Comparison of ENCODE assay signal across 26 mouse cellular contexts in the genomic region with DNA sequence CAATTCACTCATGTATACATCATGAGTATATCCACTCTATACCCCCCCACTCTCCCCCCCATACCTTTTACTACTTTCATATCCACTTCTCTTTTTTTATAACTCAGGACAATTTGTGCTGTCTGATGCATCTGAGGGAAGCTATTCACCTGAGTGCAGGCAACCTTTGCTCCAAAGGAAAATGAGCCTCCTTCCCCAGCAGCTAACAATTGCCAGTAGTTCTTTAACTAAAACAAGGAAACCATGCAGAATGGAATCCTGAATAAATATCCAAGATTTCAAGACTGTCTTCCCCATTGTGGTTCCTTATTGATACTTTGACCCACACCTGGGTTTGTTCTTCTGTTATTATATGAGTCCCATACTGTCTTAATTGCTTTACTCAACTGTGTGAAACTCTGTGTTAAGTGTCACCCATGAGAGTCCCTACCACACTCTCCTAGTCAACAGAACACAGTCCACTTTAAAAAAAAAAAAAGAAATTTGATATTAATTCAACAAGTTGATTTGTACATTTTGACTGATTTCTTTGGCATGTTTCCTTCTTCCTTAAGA.
DNase-seq lines count a peak whose midpoint lies in the region; ATAC-seq lines count a peak whose summit lies in the region.
"Had no signal": no experiment of that assay in that cellular context is flagged by ENCODE, and none has a peak within 500 bp of the region (broad histone marks: within the 10 kb centered on the region; RNA-seq: fewer than 3 reads in every experiment).

No protein-coding gene starts in this region.

- no peak overlapping the region for H3K27ac ChIP-seq in intestine, embryonic 16.5 days (ENCODE audit: low read length)
- H3K27ac ChIP-seq: forebrain, embryonic 10.5 days; forebrain, embryonic 13.5 days; heart, embryonic 15.5 days; hindbrain, embryonic 10.5 days; hindbrain, embryonic 13.5 days had no signal

- peak; percentile 94 for ATAC-seq in intestine, embryonic 16.5 days
- ATAC-seq: CD4-positive, CD25-positive, alpha-beta regulatory T cell, adult 4 months; forebrain, embryonic 13.5 days; forebrain, embryonic 16.5 days; hindbrain, embryonic 16.5 days had no signal

- H3K4me3 ChIP-seq in intestine, embryonic 16.5 days (ENCODE audit: low read length) = no peak overlapping the region
- H3K4me3 ChIP-seq: forebrain, embryonic 10.5 days; forebrain, embryonic 13.5 days; heart, embryonic 15.5 days; hindbrain, embryonic 10.5 days; hindbrain, embryonic 13.5 days had no signal

- no peaks in the 10 kb centered on the region for H3K9me3 ChIP-seq in intestine, embryonic 16.5 days (ENCODE audit: control insufficient read depth, low read length)
- H3K9me3 ChIP-seq: forebrain, embryonic 10.5 days; forebrain, embryonic 13.5 days; heart, embryonic 15.5 days; hindbrain, embryonic 10.5 days; hindbrain, embryonic 13.5 days had no signal

- H3K9ac ChIP-seq in intestine, embryonic 16.5 days (ENCODE audit: low read depth, low read length) = no peak overlapping the region
- H3K9ac ChIP-seq: forebrain, embryonic 13.5 days; heart, embryonic 15.5 days; hindbrain, embryonic 13.5 days had no signal

- no peaks in the 10 kb centered on the region for H3K27me3 ChIP-seq in intestine, embryonic 16.5 days (replicated peaks; ENCODE audit: control insufficient read depth, insufficient read depth, low read length)
- H3K27me3 ChIP-seq: forebrain, embryonic 13.5 days; heart, embryonic 15.5 days; hindbrain, embryonic 13.5 days had no signal

- H3K4me1 ChIP-seq in intestine, embryonic 16.5 days (ENCODE audit: control insufficient read depth, insufficient read depth, low read length) = no peaks in the 10 kb centered on the region
- H3K4me1 ChIP-seq: forebrain, embryonic 13.5 days; heart, embryonic 15.5 days; hindbrain, embryonic 10.5 days had no signal

- no peak overlapping the region for H3K4me2 ChIP-seq in intestine, embryonic 16.5 days (ENCODE audit: low read depth, low read length)
- H3K4me2 ChIP-seq: forebrain, embryonic 13.5 days; heart, embryonic 11.5 days; heart, embryonic 15.5 days; hindbrain, embryonic 13.5 days had no signal

- H3K36me3 ChIP-seq in intestine, embryonic 16.5 days (ENCODE audit: control insufficient read depth, insufficient read depth, low read length) = no peaks in the 10 kb centered on the region
- H3K36me3 ChIP-seq: forebrain, embryonic 10.5 days; heart, embryonic 15.5 days; hindbrain, embryonic 10.5 days; hindbrain, embryonic 13.5 days had no signal

- DNase-seq in kidney, adult 8-10 months = peak; percentile 26 to 38
- no peak for DNase-seq in kidney, postnatal 4 days
- DNase-seq in testis, postnatal 10 days (ENCODE audit: low spot score) = peak; percentile 3
- no peak for DNase-seq in testis, postnatal 14 days (ENCODE audit: low spot score)
- DNase-seq in embryo, embryonic 11 days = no peak
- DNase-seq in adipocyte (ENCODE audit: low spot score) = no peak
- DNase-seq: adrenal gland, adult 8-10 months; adrenal gland, postnatal 25 days; cerebellum, adult 11-12 months; cerebellum, adult 8-10 months; cerebellum, postnatal 10 days; cerebellum, postnatal 36 days; gastrocnemius, postnatal 10 days; gastrocnemius, postnatal 36 days; heart, postnatal 10 days; heart, postnatal 36 days had no signal

Comparison
In these comparisons a context has a peak if more than half of its experiments do, and no peak if none do; other contexts are left out.
1. DNase-seq: peak in kidney, adult 8-10 months (2 of 2) and testis, postnatal 10 days (single experiment); none in kidney, postnatal 4 days (0 of 2), testis, postnatal 14 days (single experiment), embryo, embryonic 11 days (single experiment) and adipocyte (single experiment).